Mouse (Mus musculus) thymus, adult 2 months (tissue): ENCODE data around the gene Mindy4.

Experiments
- CTCF ChIP-seq: fragments of 200-500 bp; IDR thresholded peaks from 2 replicates; pipeline ENCODE4 v1.5.1; 2012; ENCODE audit warnings: mild to moderate bottlenecking, control low read depth, low read length, moderate library complexity, borderline replicate concordance; ENCODE audit not compliant: control insufficient read depth, poor library complexity, insufficient read depth; ENCODE audit errors: extremely low read depth
- POLR2A ChIP-seq: fragments of 200-500 bp; IDR thresholded peaks from 2 replicates; pipeline ENCODE4 v1.6.1; 2012; ENCODE audit warnings: mild to moderate bottlenecking, low read length, control low read depth, moderate library complexity; ENCODE audit not compliant: control insufficient read depth, poor library complexity, insufficient read depth; ENCODE audit errors: extremely low read depth

DNA sequence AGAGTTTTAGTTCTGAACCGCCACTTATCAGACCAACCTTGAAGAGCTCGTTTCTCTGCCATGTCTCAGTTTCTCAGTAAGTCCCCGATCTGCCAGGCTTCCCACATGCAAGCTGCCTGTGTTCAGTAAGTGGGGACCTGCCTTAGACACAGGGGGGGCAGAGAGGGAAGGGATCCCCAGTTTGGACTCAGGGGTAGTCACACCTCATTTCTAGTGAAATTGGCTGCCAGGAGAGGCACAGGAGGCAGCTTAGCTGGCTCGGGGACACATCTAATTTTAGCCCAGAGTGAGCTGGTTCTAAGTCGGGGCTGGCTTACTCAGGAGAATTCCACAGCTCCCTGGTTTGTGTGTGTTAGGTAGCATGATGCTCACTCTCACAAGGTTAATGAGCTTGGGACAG is 38.3 kb downstream of the Mindy4 start:
- TF ChIP-seq CTCF, result no peak
- TF ChIP-seq POLR2A, result no peak
